Mouse (Mus musculus) kidney, adult 2 months (tissue): Measurements from ENCODE around the gene Ostm1. TPM values are rescaled to one million over a fixed set of nuclear protein-coding genes. Genes with fewer than 3 reads are reported as not detected.

Experiments
- DNase-seq: peaks from one replicate; pipeline ENCODE4 v3.0.0; 2021
- H3K27ac ChIP-seq: fragments of 200-500 bp; 2 replicates; pipeline ENCODE4 v1.5.1; 2012; ENCODE audit warnings: low read depth, low read length, control low read depth, inconsistent platforms; ENCODE audit not compliant: insufficient read depth
- H3K27me3 ChIP-seq: fragments of 200-500 bp; replicated peaks from 2 replicates; pipeline ENCODE4 v1.6.1; 2012; ENCODE audit warnings: mild to moderate bottlenecking, moderate library complexity, low read length, inconsistent platforms; ENCODE audit not compliant: control insufficient read depth, insufficient read depth
- H3K36me3 ChIP-seq: fragments of 200-500 bp; 2 replicates; pipeline ENCODE4 v1.6.1; 2012; ENCODE audit warnings: mild to moderate bottlenecking, moderate library complexity, low read length, inconsistent platforms; ENCODE audit not compliant: control insufficient read depth, insufficient read depth
- H3K4me1 ChIP-seq: fragments of 200-500 bp; 2 replicates; pipeline ENCODE4 v1.6.1; 2011; ENCODE audit warnings: low read length; ENCODE audit not compliant: control insufficient read depth, insufficient read depth
- H3K4me3 ChIP-seq: fragments of 200-500 bp; 2 replicates; pipeline ENCODE4 v1.5.1; 2011; ENCODE audit warnings: mild to moderate bottlenecking, low read depth, low read length, control low read depth; ENCODE audit not compliant: insufficient read depth
- CTCF ChIP-seq: fragments of 200-500 bp; conservative IDR thresholded peaks from 2 replicates; pipeline ENCODE4 v1.5.1; 2011; ENCODE audit warnings: low read depth, mild to moderate bottlenecking, control low read depth, low read length, moderate library complexity, mixed read lengths; ENCODE audit not compliant: insufficient read depth, insufficient read length
- POLR2A ChIP-seq: fragments of 200-500 bp; IDR thresholded peaks from one replicate; pipeline ENCODE4 v1.6.1; 2011; ENCODE audit warnings: low read depth, low read length, control low read depth
- WGBS: fragments of 180-500 bp; shearing (Covaris S2); methylation state at CpG from one replicate; pipeline ENCODE4 v1.1.7; 2018; 5-methylcytosine and 5-hydroxymethylcytosine counted together
- polyA plus RNA-seq: library from polyadenylated mRNA; depleted of rRNA; stranded (reverse); fragments of >200 nt; gene quantifications from 2 replicates; pipeline ENCODE4 v1.2.3, GENCODE M21; 2012

Gene Ostm1
- polyA plus RNA-seq, 1 experiment: 15.5 TPM

- Histone ChIP-seq H3K27me3 (no peaks in the 10 kb centered on the region), H3K27ac (no peak overlapping the region), H3K36me3 (no peaks in the 10 kb centered on the region), H3K4me3 (no peak overlapping the region), H3K4me1 (no peaks in the 10 kb centered on the region)
- DNase-seq: no peak
- 86% methylated on average over 3 of the region's 3 CpGs for WGBS
- TF ChIP-seq POLR2A (no peak), CTCF (no peak)
Observed at GRCm38 (mm10) chr10:42672798-42673197, 89.2 kb downstream of the Ostm1 start.

GRCm38 (mm10) chr10:42675571-42675970, 91.9 kb downstream of the Ostm1 start:
- Histone ChIP-seq H3K4me3 (no peak overlapping the region), H3K27ac (no peak overlapping the region), H3K27me3 (no peaks in the 10 kb centered on the region), H3K36me3 (no peaks in the 10 kb centered on the region), H3K4me1 (peaks cover 3% of the 10 kb centered on the region; the same call in 1 of the 2 replicates)
- 60% methylated on average over 4 of the region's 4 CpGs for WGBS
- DNase-seq: peak; percentile 57
- no peak for TF ChIP-seq CTCF
- TF ChIP-seq POLR2A: no peak

GRCm38 (mm10) chr10:42678331-42678730, 94.7 kb downstream of the Ostm1 start:
- Histone ChIP-seq H3K27ac (no peak overlapping the region), H3K4me3 (peak overlapping the region; percentile 95), H3K27me3 (no peaks in the 10 kb centered on the region), H3K4me1 (peaks cover 7% of the 10 kb centered on the region; the same call in 1 of the 2 replicates), H3K36me3 (no peaks in the 10 kb centered on the region; the same call in 1 of the 2 replicates)
- no peak for DNase-seq
- 46% methylated on average over 6 of the region's 6 CpGs for WGBS
- no peak for TF ChIP-seq CTCF
- no peak for TF ChIP-seq POLR2A

GRCm38 (mm10) chr10:42678755-42679364, 95.2 kb downstream of the Ostm1 start:
- H3K27ac ChIP-seq: peak overlapping the region; percentile 40; the same call in 1 of the 2 replicates
- WGBS: under 1% methylated on average over 56 of the region's 56 CpGs
- peak; percentile 52 for TF ChIP-seq POLR2A
- TF ChIP-seq CTCF: 0 out of 2 replicates have a peak, but pooled peaks have one; percentile 1

GRCm38 (mm10) chr10:42679586-42679985, 96.0 kb downstream of the Ostm1 start:
- Histone ChIP-seq H3K4me3 (peak overlapping the region; percentile 95), H3K36me3 (no peaks in the 10 kb centered on the region; the same call in 1 of the 2 replicates), H3K4me1 (peaks cover 7% of the 10 kb centered on the region; the same call in 1 of the 2 replicates), H3K27ac (no peak overlapping the region), H3K27me3 (no peaks in the 10 kb centered on the region)
- 6% methylated on average over 10 of the region's 10 CpGs for WGBS
- TF ChIP-seq POLR2A (no peak), CTCF (no peak)
- DNase-seq: peak; percentile 4

More at GRCm38 (mm10) chr10:42678755-42679364, 95.2 kb downstream of the Ostm1 start:
- Histone ChIP-seq H3K36me3 (no peaks in the 10 kb centered on the region; the same call in 1 of the 2 replicates), H3K4me1 (peaks cover 7% of the 10 kb centered on the region; the same call in 1 of the 2 replicates), H3K27me3 (no peaks in the 10 kb centered on the region), H3K4me3 (peak overlapping the region; percentile 95)
- peak; percentile 96 for DNase-seq

- H3K4me3 ChIP-seq: no peak overlapping the region
- 39% methylated on average over 6 of the region's 6 CpGs for WGBS
Observed at GRCm38 (mm10) chr10:42680582-42681001, 97.0 kb downstream of the Ostm1 start.

GRCm38 (mm10) chr10:42682421-42682820, 98.8 kb downstream of the Ostm1 start:
- WGBS: 57% methylated on average over 8 of the region's 8 CpGs
- Histone ChIP-seq H3K4me3 (no peak overlapping the region), H3K27ac (0 out of 2 replicates have a peak overlapping the region, but pooled peaks have one; percentile 8), H3K36me3 (no peaks in the 10 kb centered on the region; the same call in 1 of the 2 replicates), H3K4me1 (peaks cover 7% of the 10 kb centered on the region; the same call in 1 of the 2 replicates), H3K27me3 (no peaks in the 10 kb centered on the region)
- TF ChIP-seq POLR2A: no peak
- TF ChIP-seq CTCF: no peak
- DNase-seq: peak; percentile 62

More at GRCm38 (mm10) chr10:42680582-42681001, 97.0 kb downstream of the Ostm1 start:
- TF ChIP-seq POLR2A (no peak), CTCF (no peak)
- DNase-seq: no peak
- Histone ChIP-seq H3K27ac (no peak overlapping the region), H3K27me3 (no peaks in the 10 kb centered on the region), H3K36me3 (no peaks in the 10 kb centered on the region; the same call in 1 of the 2 replicates), H3K4me1 (peaks cover 7% of the 10 kb centered on the region; the same call in 1 of the 2 replicates)
